Mouse (Mus musculus) Patski (cell line): ENCODE data around the gene Mical2. TPM values are rescaled to one million over a fixed set of nuclear protein-coding genes. Genes with fewer than 3 reads are reported as not detected.

Experiments
- ATAC-seq: fragments of 100-300 bp; one replicate; pipeline ENCODE4 v1.8.0; 2021
- CTCF ChIA-PET: fragments of 350-600 bp; sonication (Branson Sonifier 250); formaldehyde crosslinking; loops from one replicate; lab custom pipeline; 2022; ENCODE audit warnings: inconsistent platforms; lab: Charles Lee
- POLR2A ChIA-PET: fragments of 350-600 bp; sonication (Branson Sonifier 250); formaldehyde crosslinking; loops from one replicate; lab custom pipeline; 2022; ENCODE audit warnings: antibody characterized with exemption, inconsistent platforms; lab: Charles Lee
- DNase-seq: peaks from one replicate; pipeline ENCODE4 v3.0.0-alpha.2; 2011; ENCODE audit warnings: low read depth, low spot score
- H3K27me3 ChIP-seq: fragments of 371-371 bp; one replicate; pipeline ENCODE4 v1.5.1; 2021
- CTCF ChIP-seq: fragments of 100-300 bp; IDR thresholded peaks from one replicate; pipeline ENCODE4 v1.5.1; 2021
- in situ Hi-C: fragments of 300-500 bp; cut with MboI; formaldehyde crosslinking; loops from 3 replicates; pipeline ENCODE4 v1.11.1; 2018; ENCODE audit warnings: low pct_unique_long_range_greater_than_20kb, mixed read lengths
- polyA plus RNA-seq: library from polyadenylated mRNA; unstranded; gene quantifications from one replicate; pipeline ENCODE4 v1.2.3, GENCODE M21; 2021

Mical2 gene
- polyA plus RNA-seq, 1 experiment from 2014 or later = 50.7 TPM

- ATAC-seq (no peak), DNase-seq (no peak)
- TF ChIP-seq CTCF = no peak
- CTCF ChIA-PET = no interaction called here
- POLR2A ChIA-PET = no interaction called here
- in situ Hi-C loops = no loop called here
- H3K27me3 ChIP-seq = no peaks in the 10 kb centered on the region
Measured at GRCm38 (mm10) chr7:112318306-112318705, 92.7 kb downstream of the Mical2 start.

- H3K27me3 ChIP-seq = no peaks in the 10 kb centered on the region
- ATAC-seq (no peak), DNase-seq (no peak)
- POLR2A ChIA-PET = interaction anchor here (0.6 kb wide), 1 partner anchor 1713 kb away, joined by 4 read pairs; no protein-coding TSS in a partner anchor
- in situ Hi-C loops = no loop called here
- TF ChIP-seq CTCF = no peak
- CTCF ChIA-PET = interaction anchor here (1.1 kb wide), 1 partner anchor 135 kb away, joined by 3 read pairs; no protein-coding TSS in a partner anchor
Measured at GRCm38 (mm10) chr7:112319419-112319818, 93.8 kb downstream of the Mical2 start.

GRCm38 (mm10) chr7:112320052-112320730, 94.5 kb downstream of the Mical2 start:
- ChIA-PET CTCF (interaction anchor here (1.1 kb wide), 1 partner anchor 136 kb away, joined by 3 read pairs; no protein-coding TSS in a partner anchor), POLR2A (no interaction called here)
- H3K27me3 ChIP-seq = no peaks in the 10 kb centered on the region
- in situ Hi-C loops = no loop called here
- DNase-seq (no peak), ATAC-seq (no peak)
- TF ChIP-seq CTCF = no peak

GRCm38 (mm10) chr7:112321798-112322794, 96.4 kb downstream of the Mical2 start:
- no peak for TF ChIP-seq CTCF
- ChIA-PET CTCF (interaction anchor here (0.9 to 1.2 kb wide), 4 partner anchors 9 to 110 kb away, joined by 3 to 4 read pairs (median 3); no protein-coding TSS in a partner anchor), POLR2A (interaction anchor here (0.6 kb wide), 1 partner anchor 119 kb away, joined by 3 read pairs; no protein-coding TSS in a partner anchor)
- ATAC-seq = no peak
- H3K27me3 ChIP-seq = no peaks in the 10 kb centered on the region
- no peak for DNase-seq
- in situ Hi-C loops = no loop called here

- ATAC-seq (no peak), DNase-seq (no peak)
- no peak for TF ChIP-seq CTCF
- in situ Hi-C loops = no loop called here
- no peaks in the 10 kb centered on the region for H3K27me3 ChIP-seq
- CTCF ChIA-PET = interaction anchor here (1.2 kb wide), 1 partner anchor 27 kb away, joined by 3 read pairs; no protein-coding TSS in a partner anchor
- POLR2A ChIA-PET = no interaction called here
Measured at GRCm38 (mm10) chr7:112324577-112324976, 98.9 kb downstream of the Mical2 start.

GRCm38 (mm10) chr7:112326852-112327251, 101.2 kb downstream of the Mical2 start:
- TF ChIP-seq CTCF = no peak
- ChIA-PET POLR2A (no interaction called here), CTCF (no interaction called here)
- ATAC-seq (no peak), DNase-seq (no peak)
- in situ Hi-C loops = no loop called here
- no peaks in the 10 kb centered on the region for H3K27me3 ChIP-seq

- ChIA-PET CTCF (interaction anchor here (1.2 to 4.2 kb wide), 7 partner anchors 10 to 126 kb away, joined by 3 to 20 read pairs (median 5); no protein-coding TSS in a partner anchor), POLR2A (interaction anchor here (0.5 kb wide), 1 partner anchor 103 kb away, joined by 3 read pairs; the partner anchor contains the start of gene Mical2)
Measured at GRCm38 (mm10) chr7:112328969-112329368, 103.3 kb downstream of the Mical2 start.

GRCm38 (mm10) chr7:112329496-112329895, 103.8 kb downstream of the Mical2 start:
- CTCF ChIA-PET = interaction anchor here (1.1 to 4.2 kb wide), 5 partner anchors 9 to 127 kb away, joined by 3 to 20 read pairs (median 5); no protein-coding TSS in a partner anchor
- in situ Hi-C loops = no loop called here
- H3K27me3 ChIP-seq = no peaks in the 10 kb centered on the region
- no peak for TF ChIP-seq CTCF
- POLR2A ChIA-PET = interaction anchor here (0.7 kb wide), 2 partner anchors 9 to 126 kb away, joined by 3 to 4 read pairs; no protein-coding TSS in a partner anchor
- ATAC-seq (no peak), DNase-seq (no peak)

More at GRCm38 (mm10) chr7:112328969-112329368, 103.3 kb downstream of the Mical2 start:
- DNase-seq (no peak), ATAC-seq (no peak)
- TF ChIP-seq CTCF = no peak
- in situ Hi-C loops = no loop called here
- H3K27me3 ChIP-seq = no peaks in the 10 kb centered on the region

GRCm38 (mm10) chr7:112330935-112331334, 105.3 kb downstream of the Mical2 start:
- no peak for DNase-seq
- ChIA-PET POLR2A (interaction anchor here (1.2 kb wide), 1 partner anchor 104 kb away, joined by 3 read pairs; no protein-coding TSS in a partner anchor), CTCF (interaction anchor here (0.7 to 4.2 kb wide), 5 partner anchors 9 to 150 kb away, joined by 3 to 20 read pairs (median 3); no protein-coding TSS in a partner anchor)
- in situ Hi-C loops = no loop called here
- no peak for ATAC-seq
- no peak for TF ChIP-seq CTCF
- no peaks in the 10 kb centered on the region for H3K27me3 ChIP-seq

- DNase-seq (no peak), ATAC-seq (no peak)
- POLR2A ChIA-PET = interaction anchor here (1.2 kb wide), 1 partner anchor 105 kb away, joined by 3 read pairs; no protein-coding TSS in a partner anchor
- in situ Hi-C loops = no loop called here
- CTCF ChIA-PET = interaction anchor here (1.1 to 4.2 kb wide), 4 partner anchors 10 to 151 kb away, joined by 3 to 20 read pairs (median 3); no protein-coding TSS in a partner anchor
- no peak for TF ChIP-seq CTCF
- H3K27me3 ChIP-seq = no peaks in the 10 kb centered on the region
Measured at GRCm38 (mm10) chr7:112331804-112332203, 106.1 kb downstream of the Mical2 start.
